Mouse (Mus musculus): ENCODE results near the gene Plgrkt.

The Plgrkt gene

DNA sequence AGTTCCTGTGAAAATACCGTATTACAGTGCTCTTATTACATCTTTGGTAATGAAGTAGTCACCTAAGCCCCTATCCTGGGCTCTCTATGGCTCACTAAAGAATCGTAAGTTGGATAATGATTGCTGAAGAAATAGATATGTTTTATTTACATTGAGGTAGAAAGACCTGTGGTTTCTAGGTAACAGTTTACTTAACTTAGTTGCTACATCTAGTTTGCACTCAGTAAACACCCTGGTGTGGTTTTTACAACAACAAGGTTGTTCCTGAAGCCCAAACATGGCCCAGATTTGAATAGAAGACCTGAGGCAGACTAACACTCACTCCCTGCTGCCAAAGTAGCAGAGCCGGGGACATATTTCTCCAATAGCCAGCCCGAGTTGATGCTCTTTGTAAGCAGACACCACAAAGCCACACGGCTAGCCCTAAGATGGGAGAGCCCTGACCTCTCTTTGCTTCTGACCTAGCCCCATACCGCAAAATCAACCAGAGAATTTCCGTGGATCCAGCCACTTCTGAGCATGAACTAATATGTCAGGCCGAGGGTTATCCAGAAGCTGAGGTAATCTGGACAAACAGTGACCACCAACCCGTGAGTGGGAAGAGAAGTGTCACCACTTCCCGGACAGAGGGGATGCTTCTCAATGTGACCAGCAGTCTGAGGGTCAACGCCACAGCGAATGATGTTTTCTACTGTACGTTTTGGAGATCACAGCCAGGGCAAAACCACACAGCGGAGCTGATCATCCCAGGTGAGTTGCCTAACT, 12.8 kb upstream of the Plgrkt start:
- DNase-seq (ENCODE audit: low spot score), result no peak

DNA sequence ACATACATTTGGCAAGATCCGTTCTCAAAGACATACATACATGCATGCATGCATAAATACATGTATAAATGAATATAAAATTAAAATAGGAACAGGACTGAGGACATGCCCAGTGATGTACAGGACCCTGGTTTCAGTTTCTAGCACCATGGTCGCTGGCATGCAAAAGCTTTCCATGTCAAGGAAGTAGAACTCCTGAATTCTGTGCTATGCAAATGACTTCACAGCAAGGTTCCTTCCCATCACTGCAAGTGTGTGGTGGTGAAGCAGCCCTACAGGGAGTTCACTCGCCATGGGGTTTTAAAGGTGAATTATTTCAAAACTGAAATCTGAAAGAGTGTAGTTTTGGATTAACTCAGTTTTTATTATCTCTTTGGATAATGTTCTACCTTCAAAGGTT, 9.2 kb upstream of the Plgrkt start:
- DNase-seq (ENCODE audit: low spot score), result no peak

DNA sequence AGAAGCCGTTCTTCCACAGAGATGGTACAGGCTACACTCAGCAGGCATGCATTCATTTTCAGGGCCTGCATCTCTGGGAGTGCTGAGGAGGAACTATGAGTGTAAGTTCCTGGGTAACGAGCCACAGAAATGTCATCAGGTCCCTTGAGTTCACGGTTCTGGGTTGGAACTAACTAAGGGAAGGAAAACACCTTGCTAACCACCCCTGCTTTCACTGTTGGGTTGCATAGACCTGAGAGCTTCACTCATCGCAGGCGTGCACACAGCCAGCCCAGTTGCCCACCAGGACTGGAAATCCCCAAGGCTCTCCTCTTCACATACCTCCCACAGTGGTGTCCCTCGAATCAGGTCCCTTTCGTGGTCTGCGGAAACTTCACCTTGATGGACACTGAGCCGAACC, 7.8 kb upstream of the Plgrkt start:
- no peak for DNase-seq (ENCODE audit: low spot score)

DNA sequence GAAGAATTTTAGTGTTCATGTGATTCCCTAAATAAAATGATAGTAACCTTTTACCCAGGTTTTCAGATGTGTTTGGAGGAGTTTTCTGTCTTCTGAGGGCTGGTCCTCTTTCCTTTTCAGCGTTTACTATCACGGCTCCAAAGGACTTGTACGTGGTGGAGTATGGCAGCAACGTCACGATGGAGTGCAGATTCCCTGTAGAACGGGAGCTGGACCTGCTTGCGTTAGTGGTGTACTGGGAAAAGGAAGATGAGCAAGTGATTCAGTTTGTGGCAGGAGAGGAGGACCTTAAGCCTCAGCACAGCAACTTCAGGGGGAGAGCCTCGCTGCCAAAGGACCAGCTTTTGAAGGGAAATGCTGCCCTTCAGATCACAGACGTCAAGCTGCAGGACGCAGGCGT, 6.2 kb upstream of the Plgrkt start:
- no peak for DNase-seq (ENCODE audit: low spot score)

DNA sequence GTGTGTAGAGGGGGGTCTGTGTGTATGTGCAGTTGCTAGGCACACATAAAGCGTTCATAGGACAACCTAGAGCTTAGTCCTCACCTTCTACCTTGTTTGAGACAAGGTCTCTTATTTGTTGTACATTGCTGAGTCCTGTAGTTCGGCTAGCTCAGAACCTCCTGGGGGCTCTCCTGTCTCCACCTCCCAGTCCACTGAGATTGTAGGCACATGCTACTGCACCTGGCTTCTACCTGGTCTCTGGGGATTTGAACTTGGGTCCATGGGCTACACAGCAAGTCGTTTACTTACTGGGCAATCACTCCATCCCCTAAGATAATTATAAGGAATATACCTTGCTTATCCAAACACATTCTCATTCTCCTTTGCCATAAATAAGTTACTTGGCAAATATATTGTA, 5.4 kb upstream of the Plgrkt start:
- no peak for DNase-seq (ENCODE audit: low spot score)

DNA sequence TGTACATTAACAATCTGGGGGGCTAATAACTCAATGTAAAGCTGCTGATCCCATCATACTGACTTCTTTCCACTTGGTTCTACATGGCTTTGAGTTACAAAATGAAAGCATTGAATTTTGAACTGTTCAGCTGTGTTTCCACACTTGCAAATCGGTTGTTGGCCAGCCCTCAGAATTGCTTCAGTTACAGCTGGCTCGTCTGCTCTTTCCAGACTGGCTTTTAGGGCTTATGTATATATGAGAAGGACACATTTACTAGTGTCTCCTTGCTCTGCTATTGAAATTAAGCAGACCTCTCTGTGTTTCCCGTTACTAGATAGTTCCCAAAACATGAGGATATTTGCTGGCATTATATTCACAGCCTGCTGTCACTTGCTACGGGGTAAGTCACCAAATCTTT, 4.9 kb upstream of the Plgrkt start:
- no peak for DNase-seq (ENCODE audit: low spot score)

DNA sequence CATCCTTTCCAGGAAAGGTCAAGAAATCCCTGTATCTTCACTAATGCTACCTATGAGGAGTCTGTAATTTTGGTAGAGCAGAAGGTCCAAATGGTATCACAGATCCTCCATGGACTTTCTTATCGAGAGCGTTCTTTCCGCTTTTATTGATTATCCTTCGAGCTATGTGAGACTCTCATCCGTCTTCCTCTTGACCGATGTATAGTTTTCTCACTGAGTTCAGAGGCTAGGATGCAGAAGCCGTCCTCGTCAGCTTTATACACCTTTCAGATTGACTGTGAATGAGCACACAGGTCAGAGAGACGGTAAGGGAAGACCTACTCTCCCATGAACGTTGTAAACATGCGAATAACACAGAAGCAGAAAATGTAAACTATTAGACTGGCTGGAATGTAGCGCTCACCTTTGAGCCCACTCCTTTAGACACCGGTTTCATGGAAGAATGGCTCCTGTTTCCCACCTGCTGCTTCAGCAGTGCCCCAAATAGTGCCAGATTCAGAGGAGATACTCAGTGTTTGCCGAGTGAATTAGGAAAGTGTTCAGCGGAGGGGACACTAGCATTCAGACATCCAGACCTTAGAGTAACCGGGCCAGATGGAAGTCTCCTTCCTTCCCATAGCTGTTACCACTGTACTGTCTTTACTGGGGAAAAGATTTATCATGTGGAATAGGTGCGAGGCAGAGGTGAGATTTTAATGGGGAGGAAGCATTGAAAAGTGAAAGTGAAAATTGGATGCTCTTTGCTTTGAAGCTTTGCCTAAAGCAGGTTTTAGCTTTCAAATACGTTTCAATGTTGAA, 4.3 kb upstream of the Plgrkt start:
- no peak for DNase-seq (ENCODE audit: low spot score)

DNA sequence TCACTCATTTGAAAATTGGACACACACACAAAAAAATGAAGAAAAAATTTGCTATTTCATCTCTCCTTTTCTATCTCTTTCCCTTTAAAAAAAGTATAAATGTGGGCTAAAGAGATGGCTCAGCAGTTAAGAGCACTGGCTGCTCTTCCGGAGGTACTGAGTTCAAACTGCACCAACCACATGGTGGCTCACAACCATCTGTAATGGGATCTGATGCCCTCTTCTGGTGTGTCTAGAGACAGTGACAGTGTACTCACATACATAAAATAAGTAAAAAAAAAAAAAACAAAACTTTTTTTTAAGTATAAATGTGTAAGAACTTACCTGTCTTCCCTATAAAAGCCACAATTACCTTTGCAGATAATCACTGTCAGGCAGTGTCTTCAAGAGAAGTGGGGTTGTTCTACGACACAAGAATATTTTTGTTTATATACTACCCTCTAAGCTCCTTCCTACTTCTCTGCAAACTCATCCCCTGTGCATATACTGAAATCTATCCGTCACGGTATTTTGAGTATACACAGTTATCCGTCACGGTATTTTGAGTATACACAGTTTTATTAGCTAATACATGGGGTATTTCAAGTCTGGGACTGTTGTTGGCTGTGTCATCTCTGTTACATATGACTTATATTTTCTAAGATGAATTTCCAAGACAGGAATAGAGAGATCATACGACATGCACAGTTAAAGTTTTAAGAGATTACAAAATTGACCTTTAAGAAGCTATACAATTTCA, 3.5 kb upstream of the Plgrkt start:
- no peak for DNase-seq (ENCODE audit: low spot score)

DNA sequence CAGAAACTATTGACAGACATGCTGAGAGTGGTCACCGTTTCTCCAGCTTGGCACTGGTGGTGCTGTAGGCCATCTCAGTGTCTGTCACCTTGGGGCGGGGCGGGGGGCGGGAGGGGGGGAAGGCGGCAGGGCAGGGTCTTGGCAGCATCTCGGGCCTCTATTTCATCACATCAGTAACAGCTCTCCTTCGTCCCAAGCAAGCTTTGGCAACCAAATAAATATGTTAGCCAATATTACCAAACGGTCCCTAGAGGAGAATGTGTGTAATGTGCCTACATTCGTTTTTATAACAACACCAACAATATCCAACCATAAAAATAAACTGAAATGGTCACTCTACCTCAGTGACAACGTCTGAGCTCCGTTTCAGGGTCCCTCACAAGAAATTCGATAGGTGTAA, 2.9 kb upstream of the Plgrkt start:
- no peak for DNase-seq (ENCODE audit: low spot score)

DNA sequence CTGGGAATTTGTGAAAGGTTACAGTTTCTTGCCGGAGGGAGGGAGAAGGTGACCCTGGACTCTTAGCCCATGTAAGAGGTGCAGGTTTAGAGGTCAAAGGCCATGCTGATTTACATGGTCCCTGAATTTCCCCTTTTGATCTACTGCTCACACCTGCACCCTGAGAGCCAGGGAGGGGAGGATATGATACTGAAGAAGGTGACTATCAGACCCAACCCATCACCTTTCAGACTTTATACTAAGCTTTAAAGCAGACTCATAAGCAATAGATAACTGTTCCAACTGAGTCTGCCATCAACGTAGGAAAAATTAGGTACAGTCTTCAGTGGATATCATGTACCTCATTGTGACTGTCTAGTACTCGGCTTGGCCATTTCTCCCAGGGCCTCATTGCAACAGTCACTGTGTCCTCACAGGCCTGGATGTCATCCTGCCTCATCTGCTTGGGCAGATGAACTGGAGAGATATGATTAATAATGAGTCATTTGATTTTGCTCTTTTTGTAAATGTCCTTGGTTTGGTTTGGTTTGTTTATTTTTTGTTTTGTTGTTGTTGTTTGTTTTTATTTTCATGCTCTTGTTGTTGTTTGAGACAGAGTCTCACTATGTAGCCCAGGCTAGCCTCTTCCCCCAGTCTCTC, 1.6 kb upstream of the Plgrkt start:
- no peak for DNase-seq (ENCODE audit: low spot score)

DNA sequence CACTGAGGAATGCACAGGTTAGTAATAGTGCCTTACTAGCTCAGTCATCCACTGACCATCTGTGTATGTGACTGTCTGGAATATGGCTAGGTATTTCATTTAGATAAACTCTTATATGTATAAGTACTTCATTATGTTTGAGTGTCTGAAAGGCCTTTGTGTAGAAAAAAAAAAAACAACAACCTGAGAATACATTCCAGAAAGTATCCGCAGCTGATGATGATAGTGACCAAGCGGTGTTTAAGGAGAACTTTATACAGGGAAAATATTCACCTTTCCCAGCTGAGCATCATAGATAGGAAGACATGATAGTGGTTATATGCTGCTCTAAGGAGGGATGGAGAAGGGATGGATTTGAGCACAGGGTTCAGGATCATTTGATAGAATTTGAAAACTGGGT, 851 bp upstream of the Plgrkt start:
- no peak for DNase-seq (ENCODE audit: low spot score)

DNA sequence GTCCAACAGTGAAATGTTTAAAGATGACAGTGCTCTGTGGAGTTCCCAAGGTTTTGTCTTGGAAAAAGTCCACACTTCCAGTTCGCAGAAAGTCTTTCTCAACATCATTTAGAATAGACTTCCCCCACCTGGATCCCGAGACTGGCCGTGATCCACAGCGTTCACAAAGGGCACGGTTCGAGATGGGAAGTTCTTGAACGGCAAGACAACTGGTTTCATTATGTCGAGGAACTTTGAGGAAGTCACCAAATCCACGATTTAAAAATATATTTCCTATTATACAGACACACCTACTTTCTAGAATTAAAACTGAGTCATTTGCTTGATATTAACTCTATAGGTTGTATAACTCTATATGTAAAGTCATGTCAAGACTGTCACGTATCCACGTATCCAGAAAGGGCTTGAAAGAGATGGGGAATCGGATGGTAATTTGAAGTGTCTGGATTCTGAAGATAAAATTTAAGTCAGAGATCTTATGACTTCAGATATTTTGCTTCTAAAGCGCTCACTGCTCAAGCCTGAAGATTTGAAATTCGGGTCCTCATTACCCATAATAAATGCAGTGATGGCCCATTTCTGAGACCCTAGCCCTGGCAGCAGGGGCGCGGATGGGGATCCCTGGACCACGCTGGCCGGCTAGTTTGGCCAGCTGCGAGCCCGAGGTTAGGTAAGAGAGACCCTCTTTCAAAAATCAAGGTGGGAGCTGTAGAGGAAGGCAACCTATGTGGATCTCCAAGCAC, 793 bp downstream of the Plgrkt start:
- DNase-seq (ENCODE audit: low spot score), result no peak

DNA sequence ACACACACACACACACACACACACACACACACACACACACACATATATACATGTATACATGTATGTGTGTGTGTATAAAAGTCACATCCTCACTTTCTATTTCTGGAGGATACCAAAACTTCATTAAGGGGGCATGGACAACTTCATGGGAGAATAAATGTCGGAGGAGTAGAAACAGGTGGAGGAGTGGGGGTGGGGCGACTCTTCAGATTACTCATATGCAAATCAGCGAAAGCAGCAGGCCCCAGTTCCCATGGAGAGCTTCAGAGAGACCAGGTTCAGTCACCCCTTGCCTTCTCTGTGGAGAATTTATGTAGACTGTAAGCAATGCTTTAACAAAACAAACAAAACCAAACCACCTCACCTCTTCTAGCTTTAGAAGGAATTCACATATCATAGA, 2.1 kb downstream of the Plgrkt start:
- DNase-seq (ENCODE audit: low spot score), result peak; percentile 39

DNA sequence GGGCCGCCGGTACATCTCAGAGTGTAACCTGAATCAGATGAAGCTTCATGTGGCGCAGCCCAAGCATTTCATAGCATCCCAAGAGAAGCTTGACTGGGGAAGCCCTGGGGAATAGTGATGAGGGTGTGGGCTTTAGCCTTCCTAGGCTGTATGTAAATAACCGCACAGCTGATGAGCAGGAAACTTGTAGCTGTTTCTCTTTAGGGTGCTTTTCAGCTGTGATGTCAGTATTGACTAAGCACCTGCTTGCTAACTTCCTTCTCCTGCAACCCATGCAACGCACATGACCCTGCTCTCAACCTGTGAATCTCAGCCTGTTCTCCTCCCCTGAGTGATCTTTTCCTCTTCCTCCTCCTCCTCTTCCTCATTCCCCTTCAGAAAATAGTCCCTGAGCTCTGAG, 3.1 kb downstream of the Plgrkt start:
- no peak for DNase-seq (ENCODE audit: low spot score)

DNA sequence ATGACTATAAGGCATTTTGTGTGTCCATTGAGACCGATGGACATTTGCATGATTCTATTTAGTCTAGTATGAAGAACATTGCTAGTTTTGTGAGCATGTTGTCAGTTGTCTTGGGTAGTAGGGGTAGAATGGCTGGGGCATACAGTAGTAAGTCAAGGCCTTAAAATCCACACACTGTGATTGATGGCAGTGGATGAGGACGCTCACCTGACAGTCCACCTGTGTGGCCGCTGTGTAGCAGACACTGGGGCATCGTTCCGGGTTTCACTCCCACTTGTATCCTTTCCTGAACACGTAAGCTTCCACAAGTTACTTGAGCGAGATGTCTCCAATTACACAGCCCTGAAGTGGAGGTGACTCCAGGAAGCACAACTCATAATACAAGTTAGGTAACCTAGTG, 3.6 kb downstream of the Plgrkt start:
- no peak for DNase-seq (ENCODE audit: low spot score)

DNA sequence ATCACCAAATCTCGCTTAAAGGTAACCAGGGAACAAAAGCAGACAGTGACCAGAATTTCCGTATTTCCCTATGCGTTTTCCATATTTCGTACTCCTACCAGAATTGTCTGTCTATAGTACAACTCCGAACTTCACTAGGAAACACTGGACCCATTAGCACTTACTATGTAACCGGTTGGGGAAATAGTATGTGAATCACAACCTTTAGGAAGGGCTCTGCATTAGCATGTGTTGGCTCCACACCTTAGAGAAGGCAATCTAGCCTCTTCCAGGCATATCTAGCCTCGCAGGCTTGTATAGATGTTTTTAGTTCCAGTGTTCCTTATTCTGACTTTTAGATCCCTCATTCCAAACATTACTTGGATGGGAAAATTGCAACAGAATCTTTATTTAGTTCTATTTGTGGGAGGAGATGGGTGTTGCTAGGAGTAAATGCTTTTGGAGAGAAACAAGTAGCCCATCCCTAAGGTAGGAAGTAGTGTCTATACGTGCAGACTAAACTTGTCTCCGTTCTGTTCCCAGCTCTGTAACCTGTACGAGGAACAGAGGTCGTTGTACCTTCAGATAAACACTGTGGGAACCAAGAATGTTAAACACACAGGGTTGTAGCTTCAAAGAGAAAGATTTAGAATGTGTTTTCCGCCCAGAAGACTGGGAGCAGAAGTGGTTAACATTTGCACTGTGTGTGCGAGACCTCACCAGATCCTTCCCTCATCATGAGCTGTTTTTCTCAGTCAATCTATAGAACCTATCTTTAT, 4.8 kb downstream of the Plgrkt start:
- DNase-seq (ENCODE audit: low spot score), result no peak

DNA sequence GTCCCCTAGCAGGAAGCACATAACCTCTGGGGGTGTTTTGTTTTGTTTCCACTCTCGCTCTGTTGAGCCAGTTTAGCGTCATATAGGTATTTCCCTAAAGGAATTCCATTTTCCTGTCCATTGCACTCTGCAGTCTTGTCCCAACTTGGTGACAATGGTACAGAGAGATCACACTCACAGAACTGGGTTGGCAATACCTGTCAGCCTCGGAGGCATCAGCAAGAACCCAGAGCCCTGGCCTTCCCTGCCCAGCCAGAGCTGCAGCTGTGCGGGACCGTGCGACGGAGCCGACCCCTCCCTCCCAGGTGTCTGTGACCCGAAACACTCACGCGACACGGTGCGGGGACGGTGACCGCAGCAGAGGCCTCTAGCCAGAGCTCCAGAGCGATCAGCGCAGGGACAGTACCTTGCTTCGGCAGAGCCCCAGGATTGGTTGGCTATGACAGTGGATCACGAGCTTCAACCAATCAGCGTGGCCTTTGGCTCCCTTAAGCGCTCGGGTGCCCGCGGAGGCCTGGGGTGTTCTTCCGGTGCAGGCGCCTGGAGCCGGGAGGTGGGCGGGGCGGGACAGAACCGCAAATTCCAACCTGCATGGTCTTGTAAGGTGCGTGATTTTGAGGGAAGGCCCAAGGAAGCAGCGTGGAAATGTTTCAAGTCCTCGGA, 5.6 kb downstream of the Plgrkt start:
- DNase-seq (ENCODE audit: low spot score), result peak; percentile 92

DNA sequence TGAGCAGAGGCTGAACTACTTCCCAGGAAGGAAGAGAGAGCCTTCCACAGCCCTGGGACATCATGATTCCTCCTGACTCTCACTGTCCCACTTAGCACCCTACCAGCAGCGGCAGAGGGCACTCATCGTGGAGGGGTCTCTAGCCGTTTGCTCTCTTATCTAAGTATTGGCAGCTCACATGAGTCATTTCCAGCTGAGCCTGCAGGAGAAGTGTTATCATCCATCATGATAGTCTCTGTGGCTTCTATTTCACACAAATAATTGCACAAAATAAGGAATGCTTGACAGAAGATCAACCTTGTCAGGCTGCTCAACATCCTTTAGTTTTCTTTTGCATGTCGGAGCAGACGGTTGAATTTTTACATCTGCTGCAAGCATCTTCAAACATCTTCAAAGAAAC, 6.9 kb downstream of the Plgrkt start:
- DNase-seq (ENCODE audit: low spot score), result no peak

DNA sequence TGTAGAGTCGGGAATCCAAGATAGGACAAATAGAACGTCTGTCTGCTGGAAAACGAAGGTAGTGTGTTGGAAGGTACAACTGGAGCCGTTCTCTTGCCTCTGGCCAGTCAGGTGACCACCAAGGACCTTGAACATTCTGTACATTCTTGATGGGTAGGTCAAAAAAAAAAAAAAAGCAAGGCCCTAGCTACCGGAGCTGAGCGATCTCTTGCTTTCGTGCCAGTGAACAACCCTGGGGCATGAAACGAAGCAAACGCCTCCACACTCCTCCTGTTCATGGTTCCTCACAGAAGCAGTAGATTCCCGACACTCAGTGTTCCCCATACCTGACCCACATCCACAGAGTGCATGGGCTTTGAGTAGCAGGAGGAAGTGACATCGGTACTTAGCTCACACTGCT, 10.9 kb downstream of the Plgrkt start:
- DNase-seq (ENCODE audit: low spot score), result no peak

Measured in MN1 (cell line).